Mouse (Mus musculus) gastrocnemius, postnatal 36 days (tissue): ENCODE measurements around the gene Sct. TPM values are rescaled to one million over a fixed set of nuclear protein-coding genes. Genes with fewer than 3 reads are reported as not detected.

Experiments used
- DNase-seq, 2 experiments: peaks; one replicate each; pipeline ENCODE4 v3.0.0; 2022
- intact Hi-C: fragments of 180-260 bp; cut with DNase I; formaldehyde crosslinking; loops from one replicate; pipeline ENCODE4 v1.15.1; 2025
- total RNA-seq, 2 experiments: library from RNA; stranded (reverse); gene quantifications; 2 replicates each; pipeline ENCODE4 v1.2.3; 2021

The Sct gene
- total RNA-seq, 2 experiments from 2014 or later, result not detected

DNA sequence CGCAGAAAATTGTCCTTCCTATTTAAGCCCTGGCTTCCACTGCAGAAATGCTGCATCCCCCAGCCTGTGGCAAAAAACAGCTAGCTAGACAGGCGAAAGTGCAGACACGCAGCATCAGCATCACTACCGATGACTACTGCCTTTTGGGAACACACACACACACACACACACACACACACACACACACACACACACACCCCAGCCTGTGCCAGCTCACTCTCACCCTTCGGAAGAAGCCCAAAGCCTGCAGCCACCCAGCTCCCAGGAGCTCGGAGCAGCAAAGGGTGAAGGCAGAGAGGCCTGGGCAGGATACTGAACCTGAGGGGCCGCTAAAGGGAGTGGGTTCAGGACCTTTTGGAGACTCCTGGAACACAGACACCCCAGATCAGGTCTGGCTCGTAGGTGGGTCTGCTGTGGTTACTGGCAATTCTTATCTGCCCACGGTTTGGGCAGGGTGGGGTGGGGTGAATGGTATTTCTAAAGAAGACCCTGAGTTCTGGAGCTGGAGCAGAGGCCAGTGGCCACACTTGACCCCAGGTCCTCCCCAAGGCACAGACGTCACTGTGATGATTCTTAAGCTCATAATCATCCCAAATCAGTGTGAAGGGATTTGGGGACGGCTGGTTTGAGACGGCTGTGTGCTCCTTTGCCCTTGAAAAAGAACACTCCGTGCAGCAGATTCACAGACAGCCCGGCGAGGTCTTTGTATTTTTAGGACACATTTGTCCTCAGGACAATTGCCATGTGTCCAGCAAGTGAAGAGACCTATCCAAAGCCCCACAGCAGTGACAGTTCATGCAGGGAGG, 13.9 kb upstream of the Sct start:
- DNase-seq, result no peak
- intact Hi-C loops, result no loop called here

DNA sequence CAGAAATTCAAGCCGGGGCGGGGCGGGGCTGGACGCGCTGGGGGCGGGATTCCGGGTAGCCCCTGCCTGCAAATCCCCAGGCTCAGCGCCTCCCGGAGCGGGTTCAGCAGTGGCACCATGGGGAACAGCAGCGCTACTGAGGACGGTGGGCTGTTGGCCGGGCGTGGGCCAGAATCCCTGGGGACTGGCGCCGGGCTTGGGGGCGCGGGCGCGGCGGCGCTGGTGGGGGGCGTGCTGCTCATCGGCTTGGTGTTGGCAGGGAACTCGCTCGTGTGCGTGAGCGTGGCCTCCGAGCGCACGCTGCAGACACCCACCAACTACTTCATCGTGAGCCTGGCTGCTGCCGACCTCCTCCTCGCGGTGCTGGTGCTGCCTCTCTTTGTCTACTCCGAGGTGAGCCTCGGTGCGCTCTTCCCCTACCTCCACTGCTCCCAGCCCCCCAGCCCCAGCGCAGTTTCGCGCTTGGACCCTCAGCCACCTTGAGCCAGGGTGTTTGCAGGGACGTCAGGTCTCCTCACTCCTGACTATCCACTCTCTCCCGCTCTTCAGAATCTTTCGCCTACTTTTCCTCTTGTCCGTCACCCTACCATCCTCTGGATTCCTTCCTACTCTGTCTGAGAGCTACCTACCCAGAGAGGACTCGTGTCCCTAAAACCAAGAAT, 13.1 kb upstream of the Sct start, which contains the start of gene Drd4:
Gene Drd4 (plus strand): TSS at position 86 of the 662 bp plus-strand sequence.
- DNase-seq, result no peak
- intact Hi-C loops, result no loop called here

DNA sequence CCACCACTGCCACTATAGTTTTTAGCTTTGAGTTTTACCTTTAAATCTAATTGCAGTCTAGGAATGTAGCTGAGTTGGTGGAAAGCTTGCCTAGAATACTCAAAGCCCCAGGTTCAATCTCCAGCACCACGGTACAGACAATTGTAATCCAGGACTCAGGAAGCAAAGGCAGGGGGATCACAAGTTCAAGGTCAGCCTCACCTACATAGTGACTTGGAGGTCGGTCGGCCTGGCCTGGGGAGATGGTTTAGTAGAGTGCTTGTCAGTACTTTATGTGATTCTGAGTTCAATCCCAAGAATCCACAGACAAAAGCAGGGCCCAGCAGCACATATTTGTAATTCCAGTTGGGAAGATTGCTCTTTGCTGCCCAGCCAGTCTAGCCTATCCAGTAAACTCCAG, 9.1 kb upstream of the Sct start:
- intact Hi-C loops, result no loop called here
- no peak for DNase-seq

DNA sequence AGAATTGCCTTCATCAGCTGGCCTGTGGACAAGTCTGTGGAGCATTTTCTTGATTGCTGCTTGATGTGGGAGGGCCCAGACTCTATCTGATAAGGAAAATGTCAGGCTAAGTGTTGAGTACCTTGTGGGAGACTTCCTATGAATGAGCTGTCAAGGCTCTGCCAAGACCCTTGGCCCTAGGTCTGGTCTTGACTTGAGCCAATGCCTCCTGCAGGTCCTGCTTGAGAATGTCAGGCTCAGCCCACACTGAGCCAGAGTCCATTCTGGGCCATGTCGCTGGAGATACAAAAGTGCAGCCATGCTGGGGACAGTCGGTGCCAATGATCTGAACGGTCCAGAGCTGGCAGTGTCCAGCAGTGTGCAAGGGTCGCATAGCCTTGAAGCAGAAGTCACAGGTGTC, 3.8 kb upstream of the Sct start:
- intact Hi-C loops, result no loop called here
- DNase-seq, result no peak

DNA sequence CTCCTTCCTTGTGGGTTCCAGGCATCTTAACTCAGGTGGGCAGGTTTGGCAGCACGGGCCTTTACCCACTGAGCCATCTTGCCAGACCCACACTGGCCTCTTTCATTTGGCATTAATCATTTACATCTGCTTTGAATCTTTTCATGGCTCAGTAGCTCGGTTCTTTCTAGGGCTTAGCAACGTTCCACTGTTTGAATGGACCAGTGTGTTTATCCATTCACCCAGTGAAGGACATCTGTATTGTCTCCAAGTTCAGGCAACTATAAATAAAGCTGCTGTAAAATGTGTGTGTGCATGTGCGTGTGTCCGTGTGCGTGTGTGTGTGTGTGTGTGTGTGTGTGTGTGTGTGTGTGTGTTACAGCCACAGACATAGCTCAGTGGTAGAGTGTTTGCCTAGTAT, 2.5 kb upstream of the Sct start:
- DNase-seq, result no peak
- intact Hi-C loops, result no loop called here

DNA sequence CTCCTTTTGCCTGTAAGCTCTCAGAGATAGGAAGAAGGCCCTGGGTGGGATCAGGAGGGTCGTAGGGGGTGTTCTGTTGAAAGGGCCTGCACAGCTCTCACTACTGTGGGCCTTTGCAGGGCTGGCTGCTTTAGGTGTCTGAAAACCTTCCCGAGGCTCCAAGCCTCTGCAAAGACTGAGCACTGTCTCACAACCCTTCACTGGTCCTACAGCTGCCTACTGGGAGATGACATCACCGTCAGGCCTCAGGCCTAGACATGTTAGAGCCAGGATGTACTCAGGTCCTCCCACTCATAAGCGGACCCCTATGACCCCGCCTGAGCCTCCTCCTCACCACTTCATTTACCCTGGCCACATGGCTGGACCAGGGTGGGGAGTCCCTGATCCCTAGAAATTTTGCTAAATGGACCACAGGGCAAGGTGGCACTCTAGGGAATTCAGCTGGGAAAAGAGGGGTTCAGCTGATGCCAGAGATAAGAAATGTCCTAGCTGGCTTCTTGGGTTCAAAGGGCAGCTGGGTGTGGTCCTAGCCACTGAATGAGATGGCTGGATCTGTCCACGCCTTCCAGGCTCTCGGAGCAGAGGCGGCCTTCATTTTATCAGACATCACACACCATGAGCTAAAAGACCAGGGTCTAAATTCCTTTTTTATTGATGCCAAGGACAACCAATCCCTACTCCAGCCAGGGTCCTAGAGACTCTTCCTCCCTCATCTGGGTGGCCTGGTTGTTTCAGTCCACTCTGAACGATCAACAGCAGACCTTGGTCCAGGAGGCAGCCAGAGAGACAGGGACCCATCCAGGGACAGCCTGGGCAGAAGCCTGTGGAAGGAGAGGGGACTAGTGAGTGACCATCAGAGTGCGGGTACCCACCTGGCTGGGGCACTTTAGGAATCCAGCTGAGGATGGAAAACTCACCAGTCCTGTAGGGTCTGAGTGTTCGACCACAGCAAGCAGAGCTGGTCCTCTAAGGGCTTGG, 943 bp downstream of the Sct start:
- no peak for DNase-seq
- intact Hi-C loops, result no loop called here

DNA sequence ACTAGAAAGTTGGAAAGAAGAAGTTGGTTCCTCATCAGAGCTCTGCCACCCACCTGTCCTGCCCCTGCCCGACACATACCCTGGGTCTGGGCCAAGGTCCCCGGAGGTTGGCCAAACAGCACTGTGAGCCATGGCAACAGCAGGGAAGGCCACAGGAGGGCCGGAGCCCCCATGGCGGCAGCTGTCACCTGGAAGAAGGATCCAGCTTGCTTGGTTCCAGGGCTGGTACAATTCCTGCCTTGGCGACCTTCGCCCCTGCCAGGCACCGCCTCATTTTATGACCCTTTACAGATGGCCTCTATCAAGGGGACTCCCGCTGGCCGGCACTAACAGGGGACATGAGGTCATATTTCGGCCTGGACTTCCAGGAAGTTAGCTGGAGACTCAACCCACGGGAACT, 2.4 kb downstream of the Sct start, which contains the start of gene Cdhr5:
Gene Cdhr5 (minus strand): TSS at position 241 of the 400 bp plus-strand sequence.
- intact Hi-C loops, result no loop called here
- no peak for DNase-seq

DNA sequence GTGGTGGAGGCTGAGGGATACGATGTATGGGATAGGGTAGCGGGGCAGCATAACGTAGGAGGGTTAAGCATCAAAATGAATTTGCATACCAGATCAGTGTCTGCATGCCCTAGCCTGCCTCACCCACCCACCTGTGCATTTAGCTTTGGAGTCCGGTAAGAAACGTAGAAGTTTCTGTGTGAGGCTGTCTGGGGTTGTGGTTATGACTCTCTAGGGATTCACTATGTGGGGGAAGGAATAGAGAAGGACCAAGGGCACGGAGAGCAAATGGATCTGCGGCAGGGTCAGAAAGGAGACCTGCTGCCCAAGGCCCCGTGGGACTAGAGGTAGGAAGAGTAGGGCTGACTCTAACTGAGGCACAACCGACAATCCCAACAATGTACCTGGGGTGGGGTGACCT, 3.6 kb downstream of the Sct start:
- intact Hi-C loops, result no loop called here
- DNase-seq, result no peak

DNA sequence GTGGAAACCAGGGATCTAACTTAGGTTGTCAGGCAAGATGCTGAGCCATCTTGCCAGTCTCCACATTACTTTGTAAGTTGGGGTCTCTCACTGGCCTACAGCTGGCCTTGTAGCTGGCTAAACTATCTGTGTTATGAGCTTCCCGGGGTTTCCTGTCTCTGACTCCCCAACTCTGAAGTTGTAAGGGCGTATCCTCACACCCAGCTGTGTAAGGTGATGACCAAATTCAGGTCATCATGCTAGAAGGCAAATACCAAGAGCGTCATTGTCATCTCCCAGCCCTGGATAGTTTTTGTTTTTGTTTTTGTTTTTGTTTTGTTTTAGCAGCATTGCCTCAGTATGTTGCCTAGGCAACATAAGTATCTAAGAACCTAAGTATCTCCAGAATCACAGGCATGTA, 8.3 kb downstream of the Sct start:
- intact Hi-C loops, result no loop called here
- DNase-seq, result no peak

DNA sequence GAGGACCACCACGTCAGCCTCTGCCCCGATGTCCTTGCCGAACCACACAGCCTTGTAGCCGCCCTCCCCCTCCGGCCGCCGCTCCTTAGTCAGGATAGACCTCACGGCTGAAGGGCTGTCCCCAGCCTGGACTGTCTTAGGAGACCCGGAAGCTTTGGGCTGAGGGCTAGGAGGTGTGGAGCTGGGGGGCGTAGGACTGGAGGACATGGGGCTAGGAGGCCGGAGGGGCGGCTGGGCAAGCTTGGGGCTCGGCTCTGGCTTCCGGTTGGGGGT, 9.7 kb downstream of the Sct start:
- DNase-seq, result no peak
- intact Hi-C loops, result no loop called here

DNA sequence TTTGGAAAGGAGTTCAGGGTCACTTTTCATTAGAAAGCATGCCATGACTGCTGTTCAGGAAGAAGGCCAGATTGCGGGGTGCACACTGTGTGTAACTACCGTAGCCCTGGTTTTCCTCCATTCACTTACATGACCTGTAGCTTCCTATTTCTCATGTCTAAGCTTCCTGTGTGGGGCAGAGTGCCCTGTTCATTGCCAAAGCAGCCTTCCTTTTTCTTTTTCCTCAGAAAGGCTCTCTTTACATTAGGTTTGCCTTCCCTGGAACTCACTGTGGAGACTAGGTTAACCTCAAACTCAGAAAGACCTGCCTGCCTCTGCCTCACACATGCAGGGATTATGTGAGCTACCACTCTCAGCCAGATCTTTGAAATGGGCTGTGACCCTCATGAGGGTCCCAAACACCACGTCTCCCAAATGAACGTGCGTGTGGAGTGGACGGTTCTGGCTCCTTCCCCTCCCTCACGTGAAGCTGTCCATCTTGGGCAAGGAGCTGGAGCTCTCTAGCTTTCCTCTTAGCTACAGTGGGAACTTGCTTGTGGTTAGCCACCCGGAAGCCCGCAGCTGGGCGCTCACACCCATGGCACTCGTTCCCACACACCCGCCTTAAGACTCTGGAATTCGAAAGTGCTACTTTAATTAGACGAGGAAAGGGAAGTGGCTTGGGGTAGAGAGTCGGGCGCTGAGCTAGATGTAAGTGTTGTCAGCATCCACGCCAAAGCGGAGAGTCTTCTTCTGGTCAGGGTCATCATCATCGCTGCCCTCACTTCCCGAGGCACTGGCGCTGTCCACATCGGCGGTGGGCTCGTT, 10.3 kb downstream of the Sct start:
- intact Hi-C loops, result no loop called here
- DNase-seq, result no peak

DNA sequence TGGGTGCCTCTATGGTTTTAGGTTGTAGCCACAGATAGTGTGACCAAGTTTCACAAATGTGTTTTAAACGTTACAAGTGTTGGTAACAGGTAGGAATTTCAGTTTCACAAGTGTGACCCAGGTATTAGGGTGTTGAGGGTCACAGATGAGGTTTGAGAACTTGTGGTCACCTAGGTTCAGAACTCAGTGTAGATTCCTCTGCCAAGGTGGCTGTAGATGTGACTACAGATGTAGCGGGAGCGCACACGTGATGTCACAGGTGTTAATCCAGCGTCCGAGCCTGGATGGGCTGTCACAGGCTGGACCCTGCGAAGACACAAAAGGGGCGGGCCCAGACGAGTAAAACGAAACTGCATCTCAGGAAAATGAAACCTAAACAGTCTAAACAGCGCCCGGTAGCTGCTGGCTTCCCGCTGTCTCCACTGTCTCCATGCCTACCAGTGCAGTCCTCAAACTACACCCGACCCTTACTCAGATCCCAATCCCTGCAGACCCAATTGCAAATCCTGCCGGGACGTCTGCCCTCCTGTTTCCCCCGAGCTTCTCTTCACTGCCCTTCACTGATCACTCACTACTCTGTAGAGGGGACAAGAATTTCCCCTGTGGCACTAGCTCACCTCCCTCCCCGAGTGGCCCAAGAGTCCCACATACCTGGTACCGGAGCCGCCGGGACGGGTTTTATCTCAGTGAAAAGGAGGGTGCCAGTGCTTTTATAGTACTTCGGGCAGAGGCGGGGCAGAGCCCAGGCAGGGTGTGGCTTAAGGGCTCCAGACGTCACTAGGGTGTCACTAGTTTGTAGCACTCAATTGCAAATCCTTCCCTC, 13.0 kb downstream of the Sct start, which contains the start of gene Irf7:
Gene Irf7 (minus strand): TSS at position 743 of the 823 bp plus-strand sequence.
- peak; percentile 53 to 57 for DNase-seq
- intact Hi-C loops, result loop anchor here (1.0 kb wide), 1 partner anchor 98 kb away; no protein-coding TSS in a partner anchor

DNA sequence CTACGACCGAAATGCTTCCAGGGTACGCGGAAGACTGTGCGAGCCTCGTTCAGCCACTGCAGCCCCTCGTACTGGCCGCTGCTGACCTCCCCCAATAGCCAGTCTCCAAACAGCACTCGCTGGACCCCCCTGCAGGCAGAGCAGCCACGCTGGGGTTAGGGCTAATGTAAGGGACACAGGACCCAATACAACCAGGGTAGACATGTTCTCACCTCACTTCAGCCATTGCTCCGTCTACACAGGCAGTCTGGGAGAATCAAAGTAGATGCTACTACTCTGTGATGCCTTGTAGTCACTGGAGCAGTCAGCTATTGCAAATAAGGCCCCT, 13.6 kb downstream of the Sct start:
- DNase-seq, result no peak
- intact Hi-C loops, result loop anchor here (1.0 kb wide), 1 partner anchor 99 kb away; no protein-coding TSS in a partner anchor

DNA sequence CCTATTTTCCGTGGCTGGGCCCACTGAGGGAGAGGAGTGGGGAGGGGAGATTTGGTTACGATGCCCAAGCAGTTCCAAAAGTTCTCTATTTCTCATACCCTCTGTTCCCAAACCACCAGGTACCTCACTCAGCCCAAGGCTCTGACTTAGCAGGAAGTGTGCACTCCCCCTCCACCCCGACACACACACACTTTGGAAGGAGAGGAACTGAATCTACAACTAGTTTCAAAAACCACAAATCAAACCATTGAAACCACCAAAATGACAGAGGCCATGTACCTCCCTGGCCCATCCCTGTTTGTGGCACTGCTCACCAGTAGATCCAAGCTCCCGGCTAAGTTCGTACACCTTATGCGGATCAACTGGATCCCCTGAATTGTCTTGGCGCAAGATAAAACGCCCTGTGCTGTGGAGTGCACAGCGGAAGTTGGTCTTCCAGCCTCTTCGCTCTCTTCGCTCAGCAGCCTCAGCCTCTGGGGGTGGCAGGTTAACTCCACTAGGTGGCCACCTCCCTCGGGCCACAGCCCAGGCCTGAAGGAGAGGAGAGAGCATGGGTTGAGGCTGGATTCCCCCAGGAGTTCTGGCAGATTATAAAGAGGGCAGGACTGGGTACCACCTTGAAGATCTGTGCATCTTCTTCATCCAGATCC, 14.0 kb downstream of the Sct start:
- DNase-seq, result no peak
- intact Hi-C loops, result loop anchor here (1.0 kb wide), 1 partner anchor 99 kb away; no protein-coding TSS in a partner anchor

DNA sequence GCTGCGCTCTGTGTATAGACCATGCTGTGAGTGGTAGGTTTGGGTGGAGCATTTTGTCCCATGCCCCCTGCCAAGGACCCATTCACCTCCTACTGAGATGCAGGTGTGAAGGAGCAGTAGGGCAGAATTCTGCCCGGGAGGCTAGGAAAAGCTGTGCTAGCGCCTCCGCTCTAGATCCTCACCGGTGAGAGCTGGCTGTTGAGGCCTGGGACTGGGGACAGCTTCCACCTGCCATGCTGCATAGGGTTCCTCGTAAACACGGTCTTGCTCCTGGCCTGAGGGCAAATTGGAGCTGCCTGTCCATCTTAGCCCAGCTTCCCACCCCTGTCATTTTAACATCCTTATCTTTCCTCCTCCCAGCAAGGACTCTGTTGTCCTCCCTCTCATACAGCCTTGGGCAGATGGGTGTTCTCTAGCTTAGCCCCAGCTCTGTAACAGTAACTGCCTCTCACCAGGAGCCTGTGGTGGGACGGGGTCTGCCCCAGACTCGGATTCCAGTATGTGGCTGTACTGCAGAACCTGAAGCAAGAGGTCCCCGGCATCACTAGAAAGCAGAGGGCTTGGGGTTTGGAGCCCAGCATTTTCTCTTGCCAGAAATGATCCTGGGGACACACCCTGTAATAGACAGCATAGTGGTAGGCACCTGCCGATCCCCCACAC, 14.8 kb downstream of the Sct start:
- DNase-seq, result no peak
- intact Hi-C loops, result no loop called here

DNA sequence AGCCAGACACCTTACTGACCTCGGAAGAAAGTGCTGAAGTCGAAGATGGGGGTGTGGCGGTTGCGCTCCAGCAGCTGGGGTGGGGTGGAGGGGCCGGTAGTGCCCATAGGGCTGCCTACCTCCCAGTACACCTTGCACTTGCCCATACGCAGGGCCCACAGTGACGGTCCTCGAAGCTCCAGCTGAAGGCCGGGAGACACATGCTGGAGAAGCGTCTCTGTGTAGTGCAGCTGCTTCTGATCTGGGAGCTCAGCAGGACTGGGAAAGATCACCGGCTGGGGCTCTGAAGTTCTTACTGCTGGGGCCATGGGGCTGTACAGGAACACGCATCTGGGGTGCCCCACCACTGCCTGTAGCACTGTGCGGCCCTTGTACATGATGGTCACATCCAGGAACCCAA, 15.3 kb downstream of the Sct start:
- intact Hi-C loops, result no loop called here
- no peak for DNase-seq

DNA sequence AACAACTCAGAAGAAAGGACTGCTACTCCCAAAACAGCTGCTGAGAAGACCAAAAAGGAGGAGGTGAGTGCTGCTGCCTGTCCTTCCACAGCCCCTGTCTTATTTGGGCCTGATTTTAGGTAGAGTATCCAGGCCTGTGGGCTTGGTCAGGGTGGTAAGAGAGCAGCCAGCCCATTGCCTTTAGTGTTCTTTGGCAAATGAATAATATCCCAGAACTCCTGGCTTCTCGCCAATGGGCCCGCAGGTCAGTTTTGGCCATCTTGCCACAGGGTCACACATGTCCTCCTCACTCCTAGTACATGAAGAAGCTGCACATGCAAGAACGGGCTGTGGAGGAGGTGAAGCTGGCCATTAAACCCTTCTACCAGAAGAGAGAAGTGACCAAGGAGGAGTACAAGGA, 17.5 kb downstream of the Sct start:
- intact Hi-C loops, result no loop called here
- DNase-seq, result no peak

DNA sequence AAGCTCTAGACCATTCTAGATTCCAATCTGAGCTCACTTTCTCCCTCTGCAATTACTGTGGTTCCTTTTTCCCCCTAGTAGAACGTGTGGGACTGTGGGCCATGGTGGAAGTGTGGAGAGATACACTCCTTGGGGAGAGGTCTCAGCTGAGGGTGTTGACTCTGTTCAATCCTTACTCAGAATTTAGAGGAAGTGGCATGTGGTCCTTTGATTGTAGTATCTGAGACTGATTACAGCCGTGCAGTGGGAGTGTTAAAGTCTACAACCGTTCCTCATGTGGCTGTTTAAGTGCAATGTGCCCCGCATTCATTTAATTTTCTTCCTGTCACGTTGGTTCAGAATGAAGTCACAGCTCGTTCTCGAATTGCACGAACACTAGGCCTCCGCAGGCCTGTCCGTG, 22.8 kb downstream of the Sct start:
- intact Hi-C loops, result no loop called here
- no peak for DNase-seq
